Mouse (Mus musculus) neutrophil, adult 83 days (primary cell): Measurements from ENCODE around the gene Pnmal2. TPM values are rescaled to one million over a fixed set of nuclear protein-coding genes. Genes with fewer than 3 reads are reported as not detected.

ENCODE experiments used
- total RNA-seq, 2 experiments: library from RNA; stranded (reverse); gene quantifications; one replicate each; pipeline ENCODE4 v1.2.4; 2023

Pnmal2 gene
- total RNA-seq = under 1 TPM in 1 of 2 experiments, not detected in 1; 0.13 TPM

DNA sequence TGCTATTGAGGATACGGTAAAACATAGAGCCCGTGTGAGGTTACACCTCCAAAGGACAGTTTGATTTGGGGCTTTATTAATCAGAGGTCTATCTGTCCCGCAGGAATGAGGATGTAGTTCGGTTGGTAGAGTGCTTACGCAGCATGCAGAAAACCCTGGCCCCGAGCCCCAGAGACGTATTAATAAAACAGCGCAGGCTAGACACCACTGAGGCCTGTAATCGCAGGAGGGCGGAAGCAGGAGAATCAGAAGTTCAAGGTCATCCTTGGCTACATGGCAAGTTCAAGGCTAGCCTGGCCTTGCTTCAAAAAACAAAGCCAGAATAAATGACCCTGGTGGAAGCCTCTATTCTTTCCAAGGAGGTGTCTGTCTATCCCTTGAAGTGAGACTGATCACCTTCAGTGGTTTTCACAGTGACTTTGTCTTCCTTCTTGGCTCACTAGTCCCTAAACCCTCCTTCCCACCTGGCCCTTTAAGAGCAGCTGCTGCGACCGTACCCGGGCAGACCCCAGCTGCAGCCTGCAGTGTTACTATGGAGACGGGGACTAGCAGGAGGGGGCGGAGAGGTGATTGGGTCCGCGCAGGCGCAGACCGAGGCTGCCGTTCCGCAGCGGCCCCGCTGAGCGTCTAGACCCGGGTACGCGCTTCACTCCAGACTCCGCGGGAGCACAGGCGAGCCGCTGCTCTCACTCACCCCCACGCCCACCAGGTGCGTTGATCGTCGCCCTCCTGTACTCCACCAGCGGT is at the start of gene Pnmal2:
TSS of gene Pnmal2 (plus strand) at position 622 of the 747 bp plus-strand sequence.

DNA sequence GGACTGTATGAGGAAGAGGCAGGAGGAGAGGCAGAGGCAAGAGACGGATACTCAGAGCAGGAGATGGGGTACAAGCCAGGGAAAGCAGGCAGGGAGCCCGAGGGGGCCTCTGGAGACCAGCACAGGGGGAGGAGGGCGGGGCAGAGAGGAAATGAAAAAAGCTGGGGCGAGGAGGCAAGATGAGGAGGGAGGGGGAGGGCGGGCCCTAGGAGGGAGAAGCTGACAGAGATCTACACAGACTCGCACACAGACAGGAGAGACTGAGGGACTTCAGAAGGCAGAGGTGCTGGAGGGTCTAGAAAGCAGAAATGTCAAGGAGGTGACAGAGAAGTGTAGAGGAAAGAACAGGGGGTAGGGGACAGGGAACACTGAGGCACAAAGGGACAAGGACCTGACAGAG is 38.2 kb upstream of the Pnmal2 start, which contains the start of gene Ptgir:
TSS of gene Ptgir (plus strand) at position 210 of the 400 bp plus-strand sequence.

DNA sequence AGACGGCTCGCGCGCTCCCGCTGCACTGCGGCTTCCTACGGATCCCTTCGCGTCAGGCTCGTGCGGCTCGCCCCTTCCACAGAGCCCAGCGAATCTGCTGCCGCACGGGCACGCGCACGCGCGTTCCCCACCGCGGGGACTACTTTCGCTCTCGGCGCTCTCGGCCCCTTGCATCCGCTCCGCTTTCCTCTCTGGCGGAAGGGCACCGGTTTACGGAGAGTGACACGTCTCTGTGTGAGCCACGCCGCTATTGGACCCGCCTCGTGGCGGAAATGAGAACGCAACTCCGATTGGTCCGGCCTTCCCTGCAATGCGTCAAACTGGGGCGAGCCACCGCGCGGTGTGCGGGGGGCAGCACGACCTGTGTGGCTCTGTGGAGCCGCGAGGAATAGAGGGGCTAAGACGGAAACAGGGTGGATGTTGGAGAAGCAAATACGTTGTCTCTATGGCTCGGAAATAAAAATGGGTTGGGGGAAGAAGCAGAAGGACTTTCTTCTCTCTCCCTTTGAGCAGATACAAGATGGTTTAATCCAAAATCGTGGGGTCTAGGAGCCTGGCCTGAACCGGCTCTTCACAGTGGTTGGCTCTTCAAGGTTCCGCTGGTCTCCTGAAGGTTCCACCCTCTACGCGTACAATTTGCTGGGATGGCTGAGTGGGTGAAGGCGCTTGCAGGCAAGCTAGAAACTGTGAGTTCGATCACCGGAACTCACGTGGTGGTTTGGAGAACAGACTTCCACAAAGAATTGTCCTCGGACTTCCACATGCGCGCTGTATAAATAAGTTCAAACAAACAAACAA is 20.2 kb upstream of the Pnmal2 start, which contains the start of gene Calm3:
TSS of gene Calm3 (minus strand) at position 78 of the 798 bp plus-strand sequence.

DNA sequence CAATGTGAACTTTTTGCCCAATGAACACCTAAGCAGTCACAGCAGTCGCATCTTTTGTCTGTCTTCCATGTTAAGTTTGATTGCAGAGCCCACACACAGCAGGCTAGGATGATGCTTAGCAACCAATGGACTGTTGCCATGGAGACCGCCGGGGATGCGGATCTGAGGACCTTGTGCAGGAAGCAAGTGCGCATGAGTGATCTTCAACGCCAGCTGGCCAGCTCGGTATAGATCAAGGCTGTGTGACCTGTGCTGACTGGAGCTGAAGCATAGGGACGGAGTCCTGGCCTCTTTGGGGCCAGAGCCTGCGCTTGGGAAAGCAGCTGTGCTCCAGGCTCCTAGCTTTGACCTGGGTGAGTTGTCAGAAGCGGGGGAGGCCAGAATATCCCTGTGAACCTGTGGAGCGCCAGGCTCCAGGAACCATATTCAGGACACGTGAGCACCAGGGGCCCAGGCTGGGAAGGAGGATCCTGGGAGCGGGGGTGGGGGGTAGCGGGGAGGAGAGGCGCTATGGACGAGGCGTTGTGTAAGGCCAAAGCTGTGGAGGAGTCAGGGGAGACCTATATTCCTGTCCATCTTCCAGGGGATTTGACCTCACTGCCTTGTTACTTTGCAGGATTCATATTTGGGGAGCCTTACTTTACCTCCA is 15.2 kb downstream of the Pnmal2 start, which contains the start of gene Pnmal1:
TSS of gene Pnmal1 (plus strand) at position 141 of the 649 bp plus-strand sequence.

DNA sequence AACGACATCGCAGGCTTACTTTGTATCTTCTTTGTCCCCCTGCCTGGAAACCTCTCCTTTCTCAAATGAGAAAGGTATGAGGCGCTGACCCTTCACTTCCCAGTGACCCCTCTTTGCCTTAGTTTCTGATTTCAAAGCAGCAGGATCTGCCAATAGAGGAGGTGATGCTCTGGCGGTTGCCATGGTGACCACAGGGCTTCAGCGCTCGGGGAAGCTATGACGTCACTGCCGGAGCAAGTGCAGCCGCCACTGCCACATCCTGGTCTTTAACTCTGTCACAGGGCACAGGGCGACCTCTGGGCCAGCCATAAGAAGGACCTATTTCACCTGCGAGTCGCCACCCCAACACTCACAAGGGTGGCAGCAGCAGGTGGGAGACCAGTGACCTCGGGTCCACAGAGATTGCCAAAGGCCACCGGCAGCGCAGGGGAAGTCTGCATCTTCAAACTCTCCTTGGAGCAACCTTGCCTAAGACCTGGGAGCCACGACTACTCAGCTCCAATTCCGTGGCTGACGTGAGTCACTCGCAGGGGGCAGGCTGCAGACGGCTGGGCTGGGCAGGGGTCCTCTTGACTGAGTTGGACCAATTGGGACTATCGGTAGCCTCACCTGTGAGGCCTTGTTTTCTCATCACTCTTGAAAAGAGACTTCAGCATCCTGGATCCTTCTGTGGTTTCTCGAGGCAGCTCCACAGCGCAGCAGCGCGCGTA is 38.5 kb downstream of the Pnmal2 start, which contains the start of gene Gm42372:
TSS of gene Gm42372 (plus strand) at position 228 of the 710 bp plus-strand sequence.

DNA sequence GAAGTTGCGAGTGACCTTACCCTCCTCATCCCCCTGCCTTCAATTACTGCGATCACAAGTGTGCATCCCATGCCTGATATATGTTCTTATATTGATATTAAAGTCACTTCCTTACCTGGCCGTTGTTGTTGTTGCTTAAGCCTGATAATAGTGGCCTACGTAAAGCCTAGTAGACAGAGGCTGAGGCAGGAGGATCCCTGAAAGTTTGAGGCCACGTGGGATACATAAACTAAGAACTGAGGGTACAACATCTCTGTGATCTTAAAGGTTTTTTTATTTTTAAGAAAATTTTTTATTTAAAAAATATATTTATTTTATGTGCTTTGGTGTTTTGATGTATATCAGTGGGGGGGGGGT is 47.9 kb downstream of the Pnmal2 start, which contains the start of gene Ccdc8:
TSS of gene Ccdc8 (plus strand) at position 258 of the 357 bp plus-strand sequence.

Other genes with a start within 250 kb of the Pnmal2 start
- not detected for gene Ceacam9, start 222.8 kb upstream of the Pnmal2 start, total RNA-seq
- 100 to 1,000 TPM; 145 to 151 TPM for gene Ap2s1, start 206.3 kb upstream of the Pnmal2 start, total RNA-seq
- gene Slc1a5, start 163.3 kb upstream of the Pnmal2 start, total RNA-seq = 10 to 100 TPM; 42.6 to 47.9 TPM
- 10 to 100 TPM; 75.2 to 78.0 TPM for gene Strn4, start 128.8 kb upstream of the Pnmal2 start, total RNA-seq
- gene Fkrp, start 128.0 kb upstream of the Pnmal2 start, total RNA-seq = 10 to 100 TPM; 12.4 to 13.8 TPM
- gene Prkd2, start 101.8 kb upstream of the Pnmal2 start, total RNA-seq = 10 to 100 TPM; 43.2 to 52.6 TPM
- gene Dact3, start 69.4 kb upstream of the Pnmal2 start, total RNA-seq = under 1 TPM in 1 of 2 experiments, not detected in 1; 0.11 TPM
- not detected for gene Gng8, start 52.9 kb upstream of the Pnmal2 start, total RNA-seq
- gene Ptgir, start 38.2 kb upstream of the Pnmal2 start, total RNA-seq = 10 to 100 TPM; 29.6 to 30.3 TPM
- gene Calm3, start 20.6 kb upstream of the Pnmal2 start, total RNA-seq = 100 to 1,000 TPM; 224 to 233 TPM
- not detected for gene Pnmal1, start 15.0 kb downstream of the Pnmal2 start, total RNA-seq
- gene Gm42372, start 38.4 kb downstream of the Pnmal2 start, total RNA-seq = under 1 TPM; 0.07 to 0.11 TPM
- under 1 TPM; 0.09 to 0.18 TPM for gene Ccdc8, start 48.0 kb downstream of the Pnmal2 start, total RNA-seq
- 10 to 100 TPM; 37.7 to 42.4 TPM for gene Ppp5c, start 83.2 kb downstream of the Pnmal2 start, total RNA-seq
- gene Hif3a, start 117.7 kb downstream of the Pnmal2 start, total RNA-seq = 1 to 10 TPM in 1 of 2 experiments, under 1 TPM in 1; 0.42 to 1.3 TPM
- under 1 TPM; 0.20 TPM for gene Psg16, start 129.4 kb downstream of the Pnmal2 start, total RNA-seq
- not detected for gene Ceacam3, start 205.6 kb downstream of the Pnmal2 start, total RNA-seq